Mouse (Mus musculus): ENCODE measurements around the gene Abhd11. TPM values are rescaled to one million over a fixed set of nuclear protein-coding genes. Genes with fewer than 3 reads are reported as not detected.
"Not testable (repeated sequence)": the region's sequence is repeated elsewhere in the genome, so short reads cannot be mapped to it uniquely, and the experiment has no call there.

The Abhd11 gene
- polyA plus RNA-seq, 1 experiment from 2014 or later = 32.6 TPM

- Histone ChIP-seq H3K4me1 (replicated peaks) (no peaks in the 10 kb centered on the region), H3K9ac (replicated peaks) (no peak overlapping the region), H3K9me3 (no peaks in the 10 kb centered on the region), H3K36me3 (peaks cover 67% of the 10 kb centered on the region), H3K4me3 (replicated peaks) (no peak overlapping the region), H3K4me2 (no peak overlapping the region), H3K27me3 (no peaks in the 10 kb centered on the region), H3K27ac (no peak overlapping the region)
- 89% methylated on average over 5 of the region's 5 CpGs for WGBS
- no peak for ATAC-seq (ENCODE audit: insufficient number of reproducible peaks, insufficient read depth, low FRiP score, low TSS enrichment, low read depth)
Observed at GRCm38 (mm10) chr5:135048539-135048938, 39.6 kb downstream of the Abhd11 start.

GRCm38 (mm10) chr5:135049268-135049667, 40.3 kb downstream of the Abhd11 start:
- not testable (repeated sequence) for H3K27me3 ChIP-seq; H3K4me2 ChIP-seq; ATAC-seq (ENCODE audit: insufficient number of reproducible peaks, insufficient read depth, low FRiP score, low TSS enrichment, low read depth); H3K4me3 ChIP-seq (replicated peaks); H3K9me3 ChIP-seq; H3K4me1 ChIP-seq (replicated peaks); H3K9ac ChIP-seq (replicated peaks); H3K27ac ChIP-seq
- 86% methylated on average over 6 of the region's 6 CpGs for WGBS
- peaks cover 71% of the 10 kb centered on the region for H3K36me3 ChIP-seq

GRCm38 (mm10) chr5:135053356-135053755, 44.4 kb downstream of the Abhd11 start:
- Histone ChIP-seq H3K36me3 (peaks cover 83% of the 10 kb centered on the region), H3K4me2 (no peak overlapping the region), H3K4me3 (replicated peaks) (no peak overlapping the region), H3K9ac (replicated peaks) (no peak overlapping the region), H3K27ac (no peak overlapping the region), H3K27me3 (no peaks in the 10 kb centered on the region), H3K4me1 (replicated peaks) (no peaks in the 10 kb centered on the region), H3K9me3 (no peaks in the 10 kb centered on the region)
- 89% methylated on average over 12 of the region's 12 CpGs for WGBS
- ATAC-seq (ENCODE audit: insufficient number of reproducible peaks, insufficient read depth, low FRiP score, low TSS enrichment, low read depth) = no peak

Other genes with a start within 250 kb of the Abhd11 start
- gene Tmem270, start 102.4 kb upstream of the Abhd11 start, polyA plus RNA-seq (2016; fragmentation: Nextera tagmentation; extraction: Ambion mirVana) = not detected in 2 replicates
- 2.1 and 2.5 TPM in 2 replicates for gene Cldn13, start 93.6 kb upstream of the Abhd11 start, polyA plus RNA-seq (2016; fragmentation: Nextera tagmentation; extraction: Ambion mirVana)
- gene Mettl27, start 76.8 kb upstream of the Abhd11 start, polyA plus RNA-seq (2016; fragmentation: Nextera tagmentation; extraction: Ambion mirVana) = 17.8 and 19.7 TPM in 2 replicates
- gene Cldn4, start 62.2 kb upstream of the Abhd11 start, polyA plus RNA-seq (2016; fragmentation: Nextera tagmentation; extraction: Ambion mirVana) = 7.7 and 10.1 TPM in 2 replicates
- 4.7 and 5.8 TPM in 2 replicates for gene Cldn3, start 22.9 kb upstream of the Abhd11 start, polyA plus RNA-seq (2016; fragmentation: Nextera tagmentation; extraction: Ambion mirVana)
- 9.7 and 10.8 TPM in 2 replicates for gene Stx1a, start 14.3 kb downstream of the Abhd11 start, polyA plus RNA-seq (2016; fragmentation: Nextera tagmentation; extraction: Ambion mirVana)
- 31.1 and 31.3 TPM in 2 replicates for gene Dnajc30, start 55.0 kb downstream of the Abhd11 start, polyA plus RNA-seq (2016; fragmentation: Nextera tagmentation; extraction: Ambion mirVana)
- 150 and 151 TPM in 2 replicates for gene Bud23, start 55.8 kb downstream of the Abhd11 start, polyA plus RNA-seq (2016; fragmentation: Nextera tagmentation; extraction: Ambion mirVana)
- gene Vps37d, start 69.1 kb downstream of the Abhd11 start, polyA plus RNA-seq (2016; fragmentation: Nextera tagmentation; extraction: Ambion mirVana) = 22.8 and 25.2 TPM in 2 replicates
- gene Mlxipl, start 80.7 kb downstream of the Abhd11 start, polyA plus RNA-seq (2016; fragmentation: Nextera tagmentation; extraction: Ambion mirVana) = 2.5 and 2.6 TPM in 2 replicates
- gene Tbl2, start 140.5 kb downstream of the Abhd11 start, polyA plus RNA-seq (2016; fragmentation: Nextera tagmentation; extraction: Ambion mirVana) = 30.1 and 30.2 TPM in 2 replicates
- 43.2 and 45.0 TPM in 2 replicates for gene Bcl7b, start 159.1 kb downstream of the Abhd11 start, polyA plus RNA-seq (2016; fragmentation: Nextera tagmentation; extraction: Ambion mirVana)
- gene Baz1b, start 178.1 kb downstream of the Abhd11 start, polyA plus RNA-seq (2016; fragmentation: Nextera tagmentation; extraction: Ambion mirVana) = 72.8 and 73.6 TPM in 2 replicates
- gene Fzd9, start 242.1 kb downstream of the Abhd11 start, polyA plus RNA-seq (2016; fragmentation: Nextera tagmentation; extraction: Ambion mirVana) = 9.2 and 10.3 TPM in 2 replicates

Data from limb, embryonic 12.5 days (tissue).